Mouse (Mus musculus) left cerebral cortex, postnatal 25 days (tissue): Measurements from ENCODE around the gene Whamm. TPM values are rescaled to one million over a fixed set of nuclear protein-coding genes. Genes with fewer than 3 reads are reported as not detected.

ENCODE experiments used
- DNase-seq, 2 experiments: peaks; one replicate each; pipeline ENCODE4 v3.0.0; 2022; ENCODE audit warnings: low spot score in 2 of 2, mixed read lengths in 1 of 2
- intact Hi-C: fragments of 180-260 bp; cut with DNase I; formaldehyde crosslinking; loops from one replicate; pipeline ENCODE4 v1.15.1; 2025
- total RNA-seq, 2 experiments: library from RNA; stranded (reverse); gene quantifications; 2 replicates each; pipeline ENCODE4 v1.2.3; 2021

Gene Whamm
- total RNA-seq, 2 experiments from 2014 or later: 13.7 to 15.8 TPM

DNA sequence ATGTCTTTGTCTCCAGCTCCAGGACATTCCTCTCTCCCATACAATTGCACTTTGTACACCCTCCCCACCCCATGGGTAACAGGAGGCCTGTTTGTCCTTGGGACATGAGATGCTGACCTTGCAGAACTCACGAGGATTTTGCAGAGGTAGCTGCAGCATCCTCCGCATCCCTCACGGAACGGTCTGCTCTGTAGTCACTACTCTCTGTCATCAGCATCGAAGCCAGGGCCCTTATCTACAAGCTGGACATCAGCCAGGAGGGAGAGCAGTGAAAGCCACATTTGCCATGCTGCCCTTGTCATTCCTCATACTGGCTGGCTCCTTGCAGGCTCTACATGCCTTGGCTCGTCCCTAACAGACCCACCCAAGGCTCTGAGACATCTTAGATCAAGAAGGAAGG, 70.0 kb downstream of the Whamm start:
- intact Hi-C loops: no loop called here

DNA sequence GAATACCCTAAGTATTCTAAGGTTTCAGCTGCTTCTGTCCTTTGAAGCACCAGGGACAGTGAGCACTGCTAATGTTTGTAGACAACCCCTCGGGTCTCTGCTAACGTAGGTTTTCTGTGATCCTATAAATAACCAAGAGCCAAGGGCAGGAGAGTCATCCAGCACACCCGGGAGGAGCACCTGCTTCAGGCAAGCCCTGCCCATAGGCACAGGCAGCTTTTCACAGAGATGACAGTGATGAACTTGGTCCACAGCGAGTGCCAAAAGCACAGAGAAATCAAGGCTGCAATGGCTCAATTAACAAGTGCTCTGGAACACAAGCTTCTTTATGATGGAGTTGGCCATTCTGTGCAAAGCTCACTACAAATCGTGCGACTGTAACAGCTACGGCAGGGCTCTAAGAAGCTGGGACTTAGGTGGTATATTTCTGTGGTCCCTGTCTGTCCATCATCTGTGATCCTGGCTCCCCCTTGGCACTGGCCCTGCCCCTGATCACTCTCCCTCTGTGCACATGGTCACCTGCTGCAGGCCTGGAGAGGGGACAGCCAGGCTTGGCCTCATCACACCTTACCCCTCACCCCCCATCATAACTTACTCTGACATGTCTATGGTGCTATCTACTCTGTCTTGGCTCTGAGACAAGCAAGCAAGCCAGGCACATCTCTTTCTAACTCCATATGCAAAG, 73.6 kb downstream of the Whamm start:
- intact Hi-C loops: no loop called here

More for the DNA sequence above, 70.0 kb downstream of the Whamm start:
- no peak for DNase-seq

More for the DNA sequence above, 73.6 kb downstream of the Whamm start:
- DNase-seq: no peak

Other genes with a start within 250 kb of the Whamm start
- 100 to 1,000 TPM; 474 to 482 TPM for gene Rps17, start 226.0 kb upstream of the Whamm start, total RNA-seq
- 10 to 100 TPM; 64.6 to 69.3 TPM for gene Cpeb1, start 115.8 kb upstream of the Whamm start, total RNA-seq
- gene Ap3b2, start 77.3 kb upstream of the Whamm start, total RNA-seq: 100 to 1,000 TPM; 141 to 150 TPM
- gene BC048679, start 73.0 kb upstream of the Whamm start, total RNA-seq: not detected
- gene Fsd2, start 4.3 kb upstream of the Whamm start, total RNA-seq: under 1 TPM in 1 of 2 experiments, not detected in 1; 0.16 TPM
- 10 to 100 TPM; 67.2 to 77.5 TPM for gene Homer2, start 136.3 kb downstream of the Whamm start, total RNA-seq
- 10 to 100 TPM; 77.8 to 85.5 TPM for gene Ramac, start 191.7 kb downstream of the Whamm start, total RNA-seq
- gene 3110040N11Rik, start 218.2 kb downstream of the Whamm start, total RNA-seq: 10 to 100 TPM; 24.2 to 29.0 TPM